Mouse (Mus musculus): ENCODE measurements at regions not wholly inside any gene's neighbourhood (a gene's known extent, or its start where the extent isn't known, plus 50 kb on each side); places are given as distances from the start of the nearest gene placed in this dataset.

GRCm38 (mm10) chr8:126855056-126855609, 90.5 kb downstream of the Tomm20 start:
- no peak for DNase-seq (ENCODE audit: low read depth in 2 of 2, low spot score in 2 of 2)

GRCm38 (mm10) chr8:126854121-126855055, 91.3 kb downstream of the Tomm20 start:
- DNase-seq (ENCODE audit: low read depth in 2 of 2, low spot score in 2 of 2) = peak in 1 of 2 experiments; percentile 41

GRCm38 (mm10) chr8:126852663-126853390, 92.8 kb downstream of the Tomm20 start:
- no peak for DNase-seq (ENCODE audit: low read depth in 2 of 2, low spot score in 2 of 2)

- DNase-seq (ENCODE audit: low read depth in 2 of 2, low spot score in 2 of 2) = no peak
These were observed 93.5 kb downstream of the Tomm20 start for GRCm38 (mm10) chr8:126852184-126852583.

GRCm38 (mm10) chr8:126851780-126852179, 93.9 kb downstream of the Tomm20 start:
- DNase-seq (ENCODE audit: low read depth in 2 of 2, low spot score in 2 of 2) = no peak

GRCm38 (mm10) chr8:126850189-126850535, 95.5 kb downstream of the Tomm20 start:
- no peak for DNase-seq (ENCODE audit: low read depth in 2 of 2, low spot score in 2 of 2)

- no peak for DNase-seq (ENCODE audit: low read depth in 2 of 2, low spot score in 2 of 2)
These were observed 96.0 kb downstream of the Tomm20 start for GRCm38 (mm10) chr8:126849411-126850188.

- peak in 1 of 2 experiments; percentile 29 for DNase-seq (ENCODE audit: low read depth in 2 of 2, low spot score in 2 of 2)
These were observed 97.1 kb downstream of the Tomm20 start for GRCm38 (mm10) chr8:126848369-126849105.

- peak; percentile 86 to 87 for DNase-seq (ENCODE audit: low read depth in 2 of 2, low spot score in 2 of 2)
These were observed 97.8 kb downstream of the Tomm20 start for GRCm38 (mm10) chr8:126847664-126848353.

- DNase-seq (ENCODE audit: low read depth in 2 of 2, low spot score in 2 of 2) = no peak
These were observed 99.5 kb downstream of the Tomm20 start for GRCm38 (mm10) chr8:126846188-126846565.

GRCm38 (mm10) chr8:126845530-126846187, 100.0 kb downstream of the Tomm20 start:
- no peak for DNase-seq (ENCODE audit: low read depth in 2 of 2, low spot score in 2 of 2)

- DNase-seq (ENCODE audit: low read depth in 2 of 2, low spot score in 2 of 2) = no peak
These were observed 101.0 kb downstream of the Tomm20 start for GRCm38 (mm10) chr8:126844627-126845026.

- DNase-seq (ENCODE audit: low read depth in 2 of 2, low spot score in 2 of 2) = no peak
These were observed 104.5 kb downstream of the Tomm20 start for GRCm38 (mm10) chr8:126841187-126841586.

GRCm38 (mm10) chr8:126839712-126840355, 105.8 kb downstream of the Tomm20 start:
- DNase-seq (ENCODE audit: low read depth in 2 of 2, low spot score in 2 of 2) = no peak

- peak in 1 of 2 experiments; percentile 55 for DNase-seq (ENCODE audit: low read depth in 2 of 2, low spot score in 2 of 2)
These were observed 106.5 kb downstream of the Tomm20 start for GRCm38 (mm10) chr8:126839039-126839711.

- no peak for DNase-seq (ENCODE audit: low read depth in 2 of 2, low spot score in 2 of 2)
These were observed 107.4 kb downstream of the Tomm20 start for GRCm38 (mm10) chr8:126838228-126838627.

GRCm38 (mm10) chr8:126837318-126838025, 108.2 kb downstream of the Tomm20 start:
- no peak for DNase-seq (ENCODE audit: low read depth in 2 of 2, low spot score in 2 of 2)

- DNase-seq (ENCODE audit: low read depth in 2 of 2, low spot score in 2 of 2) = no peak
These were observed 110.1 kb downstream of the Tomm20 start for GRCm38 (mm10) chr8:126835554-126835953.
